Mouse (Mus musculus) embryonic stem cell, embryonic (primary cell): Measurements from ENCODE around the gene Smc6.

Source experiments
- CTCF ChIA-PET, 4 experiments: fragments of 300-600 bp in 2 of 4; fragments of 350-600 bp in 2 of 4; sonication (Branson Sonifier 250); formaldehyde crosslinking; loops; one replicate each; lab custom pipeline; 2022; ENCODE audit warnings: inconsistent platforms in 2 of 4; lab: Charles Lee
- POLR2A ChIA-PET, 4 experiments: fragments of 300-600 bp in 2 of 4; fragments of 350-600 bp in 2 of 4; sonication (Branson Sonifier 250); formaldehyde crosslinking; loops; one replicate each; lab custom pipeline; 2022; ENCODE audit warnings: antibody characterized with exemption in 4 of 4, inconsistent platforms in 1 of 4; lab: Charles Lee

The Smc6 gene

DNA sequence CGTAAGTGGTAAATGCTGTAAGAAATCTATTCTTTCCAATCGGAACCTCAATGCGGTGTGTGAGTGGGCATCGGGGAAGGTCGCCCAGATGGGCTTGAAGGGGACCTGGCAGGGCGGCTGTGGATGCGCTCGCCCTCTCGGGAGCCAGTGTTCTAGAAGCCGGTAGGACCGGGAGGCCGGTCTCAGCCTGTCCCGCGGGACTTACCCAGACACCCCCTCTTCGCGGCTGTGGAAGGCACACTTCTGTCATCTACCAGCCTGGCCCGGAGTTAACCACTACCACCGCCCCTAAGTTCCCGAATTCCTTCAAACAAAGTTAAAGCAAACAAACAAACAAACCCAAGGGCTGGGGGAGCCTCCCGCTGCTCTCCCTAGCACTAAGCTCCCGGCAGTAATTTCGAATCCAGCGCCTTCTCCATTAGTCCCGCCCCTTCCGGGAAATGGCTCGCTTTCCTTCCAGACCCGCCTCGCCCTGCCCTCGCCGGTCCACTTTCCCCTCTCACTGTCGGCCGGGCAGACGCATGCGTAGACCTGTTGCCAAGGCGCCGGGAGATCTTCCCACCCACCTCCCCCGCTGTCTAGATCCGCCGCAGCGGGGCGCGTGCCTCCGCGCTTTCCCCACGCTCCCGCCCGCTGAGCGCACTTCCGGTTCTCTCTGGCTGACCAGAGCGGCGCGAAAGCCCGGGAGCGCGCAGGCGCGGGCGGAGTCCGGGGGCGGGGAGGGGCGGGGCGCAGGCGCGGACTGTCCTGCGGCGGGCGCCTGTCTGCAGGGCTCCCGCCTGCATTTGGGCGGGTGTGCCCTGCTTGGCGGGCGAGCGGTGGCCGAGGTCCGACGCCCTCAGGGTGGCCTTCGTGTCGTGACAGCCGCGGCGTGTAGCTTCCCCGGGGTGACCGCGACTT is at the start of gene Smc6, which contains the start of gene Gen1:
TSS of gene Smc6 (plus strand) at position 505 of the 900 bp plus-strand sequence.
TSS of gene Gen1 (minus strand) at position 420 of the 900 bp plus-strand sequence.
- CTCF ChIA-PET, result interaction anchor here in 1 of 4 experiments (2.4 to 2.7 kb wide), 2 partner anchors 68 to 69 kb away, joined by 7 to 16 read pairs; no protein-coding TSS in a partner anchor
- POLR2A ChIA-PET, result interaction anchor here (0.6 to 4.3 kb wide), 36 partner anchors 9 to 1357 kb away, joined by 3 to 19 read pairs (median 4); partner anchors contain the start of gene Msgn1 (in 2 of the 4)

DNA sequence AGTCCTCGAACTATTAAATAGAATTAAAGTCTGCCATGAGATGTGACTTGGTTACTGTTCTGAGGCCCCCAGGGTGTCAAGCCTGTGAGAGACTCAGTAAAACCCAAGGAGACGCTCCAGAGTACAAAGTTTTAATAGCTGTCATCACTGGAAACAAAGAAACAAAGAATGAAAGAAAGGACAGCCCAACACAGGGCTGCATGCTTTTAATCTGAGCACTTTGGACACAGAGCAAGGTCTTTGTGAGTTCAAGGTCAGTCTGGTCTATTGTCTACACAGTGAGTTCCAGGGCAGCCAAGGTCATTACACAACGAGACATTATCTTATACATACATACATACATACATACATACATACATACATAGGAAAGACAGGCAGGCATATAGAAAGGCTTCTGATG is 49.2 kb upstream of the Smc6 start:
- ChIA-PET POLR2A (interaction anchor here in 2 of 4 experiments (1.0 to 1.8 kb wide), 4 partner anchors 17 to 67 kb away, joined by 3 to 5 read pairs (median 4); no protein-coding TSS in a partner anchor), CTCF (interaction anchor here in 2 of 4 experiments (0.6 to 2.7 kb wide), 3 partner anchors 20 to 209 kb away, joined by 3 to 10 read pairs (median 8); no protein-coding TSS in a partner anchor)

DNA sequence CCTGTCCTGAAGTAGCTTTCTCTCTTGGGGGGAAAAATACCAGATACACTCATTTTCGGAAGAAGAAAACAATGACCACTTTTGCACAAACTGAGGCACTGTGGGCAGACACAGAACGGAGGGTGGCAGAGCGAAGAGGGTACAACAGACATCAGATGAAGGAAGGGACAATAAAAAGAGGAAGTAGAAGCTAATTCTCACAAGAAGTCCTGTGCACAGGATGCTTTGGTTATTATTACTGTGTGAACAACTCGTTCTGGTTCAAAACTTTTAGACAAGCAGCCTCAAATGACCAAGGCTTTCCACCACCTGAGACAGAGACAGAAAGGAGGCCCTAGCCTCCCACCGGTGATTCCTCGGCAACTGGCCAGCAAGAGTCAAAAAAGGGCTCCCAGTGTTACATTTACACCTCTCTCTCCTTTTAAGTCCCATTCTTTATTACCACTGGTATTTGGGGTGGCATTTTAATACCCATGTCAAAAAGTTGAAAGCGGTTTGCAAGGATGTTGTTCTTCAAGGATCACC is 47.9 kb upstream of the Smc6 start:
- POLR2A ChIA-PET, result interaction anchor here in 2 of 4 experiments (1.3 to 1.8 kb wide), 4 partner anchors 9 to 68 kb away, joined by 3 to 5 read pairs (median 4); partner anchors contain the start of gene Msgn1 (in 1 of the 2)
- CTCF ChIA-PET, result interaction anchor here in 1 of 4 experiments (1.6 kb wide), 1 partner anchor 21 kb away, joined by 3 read pairs; no protein-coding TSS in a partner anchor

DNA sequence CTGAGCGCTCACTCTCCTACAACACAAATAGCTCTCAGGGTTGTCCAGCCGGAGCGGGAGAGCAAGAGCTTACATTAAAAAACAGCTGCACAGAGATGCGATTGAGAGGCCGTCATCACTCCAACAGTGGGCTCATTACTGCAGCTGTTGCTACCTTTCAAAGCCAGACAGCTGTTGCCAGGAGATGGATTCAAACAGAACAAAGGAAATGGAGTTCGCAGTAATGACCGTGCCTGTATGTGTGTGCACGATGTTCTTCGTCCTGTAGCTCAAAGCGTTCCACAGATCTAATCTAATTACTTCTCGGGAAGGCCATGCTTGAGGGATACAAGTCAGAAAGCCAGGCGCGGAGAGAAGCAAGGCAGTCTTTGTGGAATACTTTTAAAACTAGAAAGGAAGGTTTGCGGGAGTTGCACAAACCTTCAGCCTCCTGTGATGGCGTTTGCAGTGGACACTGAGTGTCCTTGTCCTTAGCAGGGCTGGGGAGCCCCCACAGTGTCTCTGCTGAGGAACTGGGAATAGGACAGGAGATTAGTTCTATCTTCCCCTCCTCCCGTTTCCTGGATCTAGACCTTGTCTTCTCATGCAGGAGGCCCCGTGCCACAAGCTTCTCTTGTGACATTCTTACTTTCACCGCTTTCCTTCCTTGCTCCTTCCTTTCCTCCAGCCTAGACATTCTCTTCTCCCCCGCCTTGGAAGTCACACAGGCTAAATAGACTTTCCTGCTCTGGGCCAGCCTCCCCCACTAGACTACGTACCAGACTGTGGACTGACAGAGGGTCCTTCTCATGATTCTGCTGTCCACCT is 44.0 kb upstream of the Smc6 start:
- ChIA-PET POLR2A (interaction anchor here in 3 of 4 experiments (0.8 to 1.7 kb wide), 10 partner anchors 11 to 36 kb away, joined by 3 to 9 read pairs (median 4); partner anchors contain the start of gene Msgn1 (in 2 of the 3)), CTCF (interaction anchor here in 3 of 4 experiments (0.6 to 1.6 kb wide), 5 partner anchors 13 to 467 kb away, joined by 3 to 8 read pairs (median 4); partner anchors contain the start of gene Msgn1 (in 1 of the 3))

DNA sequence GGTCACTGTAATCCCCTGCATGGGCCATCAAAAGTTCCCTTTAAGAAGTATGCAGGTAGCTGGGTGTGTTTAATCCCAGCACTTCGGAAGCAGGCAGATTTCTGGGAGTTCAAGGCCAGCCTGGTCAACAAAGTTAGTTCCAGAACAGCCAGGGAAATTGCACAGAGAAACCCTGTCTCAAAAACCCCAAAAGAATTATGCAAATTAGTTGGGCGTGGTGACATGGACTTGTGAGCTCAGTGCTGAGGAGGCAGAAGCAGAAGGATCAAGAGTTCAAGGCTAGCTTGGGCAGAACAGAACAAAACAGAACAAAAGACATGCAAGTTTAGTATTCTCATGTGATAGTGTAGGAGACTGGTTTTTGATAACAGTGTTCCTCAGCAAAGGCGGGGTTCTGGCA is 43.1 kb upstream of the Smc6 start:
- ChIA-PET CTCF (interaction anchor here in 2 of 4 experiments (0.9 to 1.0 kb wide), 3 partner anchors 24 to 26 kb away, joined by 3 to 4 read pairs (median 4); no protein-coding TSS in a partner anchor), POLR2A (interaction anchor here in 3 of 4 experiments (0.6 to 2.1 kb wide), 16 partner anchors 10 to 955 kb away, joined by 3 to 9 read pairs (median 4); partner anchors contain the start of genes Gen1 (in 2 of the 3) and Smc6 (in 2 of the 3))

DNA sequence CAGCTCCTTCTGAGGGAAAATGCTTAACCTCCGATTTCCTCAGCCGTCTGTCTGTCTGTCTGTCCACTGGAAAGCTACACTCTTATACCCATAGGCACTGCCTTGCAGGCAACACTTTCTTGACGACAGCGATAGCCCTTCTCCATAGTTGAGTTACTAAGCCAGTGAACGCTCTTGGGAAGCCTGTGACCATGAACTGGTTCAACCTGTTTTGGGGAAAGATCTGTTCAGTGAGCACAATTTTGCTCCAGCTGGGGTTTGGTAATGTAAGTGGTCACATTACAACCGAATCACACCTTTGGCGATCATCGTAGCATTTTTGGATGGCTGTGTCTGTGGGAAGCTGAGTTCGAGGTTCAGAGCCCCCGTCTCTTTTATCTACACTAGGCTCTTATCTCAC is 42.6 kb upstream of the Smc6 start:
- ChIA-PET CTCF (interaction anchor here in 2 of 4 experiments (0.9 to 1.0 kb wide), 2 partner anchors 27 kb away, joined by 4 read pairs; no protein-coding TSS in a partner anchor), POLR2A (interaction anchor here in 2 of 4 experiments (0.7 to 2.1 kb wide), 12 partner anchors 9 to 954 kb away, joined by 3 to 9 read pairs (median 4); partner anchors contain the start of genes Gen1 (in 2 of the 2) and Smc6 (in 2 of the 2))

DNA sequence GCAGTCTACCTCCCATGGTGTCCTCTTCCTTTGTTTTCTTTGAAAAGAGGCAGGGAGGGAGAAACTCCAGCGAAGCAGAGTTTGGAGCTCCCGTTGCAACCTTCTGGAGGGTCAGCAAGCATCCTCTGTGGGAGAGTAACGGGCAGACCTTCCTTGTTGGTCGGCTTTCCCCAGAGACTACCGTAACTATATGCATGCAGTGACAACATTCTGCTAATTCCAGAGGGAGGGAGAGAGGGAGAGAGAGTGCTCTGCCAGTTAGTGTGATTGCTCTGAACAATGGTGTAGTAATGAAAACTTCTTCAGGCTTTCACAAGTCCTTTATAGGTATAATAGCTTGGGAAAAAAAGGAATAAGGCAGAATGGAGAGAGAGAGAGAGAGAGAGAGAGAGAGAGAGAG is 41.0 kb upstream of the Smc6 start:
- ChIA-PET POLR2A (interaction anchor here in 3 of 4 experiments (0.6 to 2.5 kb wide), 8 partner anchors 9 to 983 kb away, joined by 3 to 9 read pairs (median 4); partner anchors contain the start of gene Msgn1 (in 1 of the 3)), CTCF (no interaction called here)

DNA sequence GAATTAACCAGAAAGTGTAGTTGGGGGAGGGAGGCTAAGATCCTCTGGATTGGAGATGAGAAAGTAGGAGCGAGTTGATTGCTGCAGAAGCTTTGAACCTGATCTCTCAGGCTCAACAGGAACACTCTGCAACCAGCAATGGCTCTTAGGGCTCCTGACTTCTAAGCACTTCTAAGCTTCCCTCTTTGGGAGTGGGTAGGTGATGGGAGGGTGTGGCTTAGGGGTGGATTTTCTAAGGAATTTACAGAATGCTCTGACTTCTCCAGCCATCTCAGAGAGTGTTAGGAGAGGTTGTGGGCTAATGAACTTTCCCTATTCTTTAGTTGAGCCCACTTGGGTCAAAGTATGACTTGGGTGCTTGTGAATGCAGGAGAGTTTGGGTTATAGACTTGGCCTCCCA is 39.6 kb upstream of the Smc6 start:
- POLR2A ChIA-PET, result interaction anchor here in 2 of 4 experiments (0.6 to 2.5 kb wide), 8 partner anchors 17 to 41 kb away, joined by 3 to 9 read pairs (median 3); partner anchors contain the start of genes Gen1 (in 1 of the 2), Msgn1 (in 1 of the 2) and Smc6 (in 1 of the 2)

DNA sequence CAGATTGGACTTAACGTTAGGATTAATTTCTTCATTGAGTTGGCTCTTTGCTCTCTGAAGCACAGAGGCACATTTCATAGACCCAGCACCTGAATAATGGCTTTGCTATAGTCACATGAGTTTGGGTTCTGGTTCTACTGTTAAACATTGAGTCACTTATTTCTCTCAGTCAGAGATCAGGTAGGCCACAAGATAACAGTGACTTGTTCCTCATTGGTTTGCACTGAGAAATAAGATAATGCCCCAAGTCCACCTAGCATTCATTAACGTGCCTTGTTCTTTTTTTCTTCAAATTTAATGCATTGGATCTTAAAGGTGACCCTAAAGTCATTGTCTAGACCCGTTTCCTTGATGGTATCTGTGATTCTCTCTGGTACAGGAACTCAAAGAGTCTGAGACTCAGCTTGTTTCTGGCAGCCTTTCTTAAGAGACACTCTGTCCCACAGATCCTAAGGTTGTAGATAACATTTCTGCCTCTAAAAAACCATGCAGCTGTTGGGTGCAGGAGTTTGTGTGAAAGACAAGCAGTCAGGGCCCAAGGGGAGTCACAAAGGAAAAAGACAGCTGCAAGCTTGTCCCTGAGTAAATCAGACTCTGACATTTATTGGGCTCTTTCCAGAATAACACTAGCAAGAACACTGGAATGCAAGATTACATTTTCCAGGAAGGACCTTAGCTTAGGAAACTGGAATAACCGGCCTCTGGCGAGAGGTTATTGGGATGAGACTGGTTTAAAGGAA is 39.0 kb upstream of the Smc6 start:
- CTCF ChIA-PET, result interaction anchor here in 2 of 4 experiments (0.8 to 1.0 kb wide), 2 partner anchors 30 kb away, joined by 3 read pairs; no protein-coding TSS in a partner anchor
- POLR2A ChIA-PET, result interaction anchor here in 1 of 4 experiments (0.6 to 2.5 kb wide), 4 partner anchors 17 to 30 kb away, joined by 3 to 9 read pairs (median 4); partner anchors contain the start of gene Msgn1

More for the DNA sequence above, 39.6 kb upstream of the Smc6 start:
- CTCF ChIA-PET, result interaction anchor here in 3 of 4 experiments (0.7 to 1.0 kb wide), 3 partner anchors 30 kb away, joined by 3 read pairs; no protein-coding TSS in a partner anchor

DNA sequence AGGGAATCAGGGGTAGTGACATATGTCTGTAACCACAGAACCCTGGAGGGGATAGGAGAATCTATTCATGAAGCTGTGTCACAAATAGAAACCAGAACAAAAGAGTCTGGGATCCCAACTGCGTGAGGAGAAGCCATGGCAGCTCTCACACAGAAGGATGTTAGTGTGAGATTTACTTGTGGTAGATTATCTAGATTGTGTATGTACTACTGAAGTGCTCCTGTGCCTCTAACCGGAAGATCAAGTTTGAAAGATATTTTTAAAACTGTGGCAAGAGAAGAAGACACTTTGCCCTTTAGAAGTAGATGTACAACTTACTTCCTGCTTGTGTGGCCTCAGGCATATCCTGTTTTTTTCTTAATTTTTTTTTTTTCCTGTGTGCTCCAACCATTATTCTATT is 35.4 kb upstream of the Smc6 start:
- ChIA-PET POLR2A (interaction anchor here in 2 of 4 experiments (0.6 to 1.4 kb wide), 2 partner anchors 25 to 37 kb away, joined by 3 read pairs; no protein-coding TSS in a partner anchor), CTCF (interaction anchor here in 2 of 4 experiments (0.5 to 1.7 kb wide), 2 partner anchors 34 to 207 kb away, joined by 3 to 5 read pairs; no protein-coding TSS in a partner anchor)

DNA sequence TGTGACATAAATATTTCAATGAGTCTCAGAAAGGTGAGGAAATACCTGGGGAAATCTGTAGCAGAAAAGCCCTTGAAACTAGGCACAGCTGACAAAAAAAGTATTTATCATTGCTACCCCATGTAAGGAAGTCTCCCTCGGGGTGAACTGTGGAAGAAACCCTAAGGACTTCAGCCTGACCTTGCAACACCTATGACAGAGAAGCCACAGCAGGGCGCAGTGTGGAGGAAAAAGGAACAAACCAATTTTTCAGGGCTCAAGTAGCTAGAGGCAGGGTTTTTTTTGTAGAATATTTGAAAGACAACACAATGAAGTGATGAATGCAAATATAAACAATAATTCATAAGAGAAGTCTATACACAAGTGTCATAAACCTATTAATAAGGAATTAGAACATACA is 29.7 kb upstream of the Smc6 start:
- ChIA-PET CTCF (interaction anchor here in 1 of 4 experiments (0.6 kb wide), 1 partner anchor 29 kb away, joined by 3 read pairs; no protein-coding TSS in a partner anchor), POLR2A (interaction anchor here in 1 of 4 experiments (1.0 to 1.1 kb wide), 2 partner anchors 14 to 28 kb away, joined by 3 read pairs; no protein-coding TSS in a partner anchor)

DNA sequence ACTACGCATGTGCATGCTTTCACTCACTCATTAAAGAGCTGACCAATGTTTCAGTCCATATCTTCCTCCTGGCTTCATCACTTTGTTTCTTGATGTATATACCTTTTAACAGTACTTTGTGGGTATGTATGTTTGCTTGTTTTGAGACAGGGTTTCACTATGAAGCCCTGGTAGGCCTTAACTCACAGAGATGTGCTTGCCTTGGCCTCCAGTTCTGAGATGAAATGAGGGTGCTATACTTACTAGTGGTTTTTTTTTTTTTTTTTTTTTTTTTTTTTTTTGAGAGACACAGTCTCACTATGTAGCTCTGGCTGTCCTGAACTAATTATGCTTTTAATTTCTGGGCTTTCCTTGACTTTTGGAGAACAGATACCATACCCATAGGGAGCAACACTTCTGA is 18.2 kb upstream of the Smc6 start:
- CTCF ChIA-PET, result interaction anchor here in 1 of 4 experiments (0.7 kb wide), 1 partner anchor 9 kb away, joined by 7 read pairs; no protein-coding TSS in a partner anchor
- POLR2A ChIA-PET, result interaction anchor here in 1 of 4 experiments (0.6 to 1.6 kb wide), 4 partner anchors 23 to 208 kb away, joined by 3 to 4 read pairs (median 3); no protein-coding TSS in a partner anchor

DNA sequence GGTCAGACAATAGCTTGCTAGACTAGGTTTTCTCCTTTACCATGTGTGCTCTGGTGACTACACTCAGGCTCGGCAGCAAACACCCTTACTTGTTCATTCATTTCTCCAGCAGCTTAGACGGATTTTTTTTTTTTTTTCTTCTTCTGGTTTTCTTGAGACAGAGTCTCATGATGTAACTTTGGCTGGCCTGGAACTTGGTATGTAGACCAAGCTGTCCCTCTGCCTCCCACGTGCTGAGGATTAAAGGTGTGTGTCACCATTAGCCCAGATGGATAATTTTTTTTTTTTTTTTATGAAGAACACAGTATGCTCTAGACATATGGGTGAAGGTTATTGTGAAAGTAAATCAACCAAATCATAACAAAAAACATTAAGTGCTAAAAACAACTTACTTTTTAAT is 15.4 kb upstream of the Smc6 start:
- ChIA-PET CTCF (no interaction called here), POLR2A (interaction anchor here in 2 of 4 experiments (0.7 to 3.4 kb wide), 3 partner anchors 15 to 227 kb away, joined by 3 to 14 read pairs (median 12); partner anchors contain the start of genes Gen1 (in 2 of the 2) and Smc6 (in 2 of the 2))

DNA sequence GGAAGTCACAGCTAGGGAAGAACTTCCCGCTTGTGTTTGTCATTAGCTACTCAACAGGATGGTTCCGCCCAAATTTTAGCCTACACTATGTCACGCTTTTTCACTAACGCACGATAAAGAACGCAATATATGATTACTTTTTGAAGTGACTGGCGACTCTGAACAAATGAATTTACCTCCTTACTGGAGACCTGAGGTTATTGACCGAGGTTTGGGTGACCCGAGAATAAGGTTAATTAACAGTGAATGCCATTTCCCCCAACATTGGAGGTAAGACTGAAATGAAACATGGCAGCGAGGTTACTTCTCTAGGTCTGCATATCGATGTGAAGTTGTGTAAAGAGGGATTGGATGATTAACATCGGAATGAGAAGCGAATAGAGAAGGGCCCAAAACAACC is 791 bp upstream of the Smc6 start:
- ChIA-PET POLR2A (interaction anchor here in 3 of 4 experiments (0.6 to 4.3 kb wide), 19 partner anchors 11 to 1135 kb away, joined by 3 to 19 read pairs (median 5); partner anchors contain the start of gene Msgn1 (in 1 of the 3)), CTCF (interaction anchor here in 2 of 4 experiments (0.5 to 2.4 kb wide), 3 partner anchors 29 to 69 kb away, joined by 3 to 7 read pairs (median 3); no protein-coding TSS in a partner anchor)

DNA sequence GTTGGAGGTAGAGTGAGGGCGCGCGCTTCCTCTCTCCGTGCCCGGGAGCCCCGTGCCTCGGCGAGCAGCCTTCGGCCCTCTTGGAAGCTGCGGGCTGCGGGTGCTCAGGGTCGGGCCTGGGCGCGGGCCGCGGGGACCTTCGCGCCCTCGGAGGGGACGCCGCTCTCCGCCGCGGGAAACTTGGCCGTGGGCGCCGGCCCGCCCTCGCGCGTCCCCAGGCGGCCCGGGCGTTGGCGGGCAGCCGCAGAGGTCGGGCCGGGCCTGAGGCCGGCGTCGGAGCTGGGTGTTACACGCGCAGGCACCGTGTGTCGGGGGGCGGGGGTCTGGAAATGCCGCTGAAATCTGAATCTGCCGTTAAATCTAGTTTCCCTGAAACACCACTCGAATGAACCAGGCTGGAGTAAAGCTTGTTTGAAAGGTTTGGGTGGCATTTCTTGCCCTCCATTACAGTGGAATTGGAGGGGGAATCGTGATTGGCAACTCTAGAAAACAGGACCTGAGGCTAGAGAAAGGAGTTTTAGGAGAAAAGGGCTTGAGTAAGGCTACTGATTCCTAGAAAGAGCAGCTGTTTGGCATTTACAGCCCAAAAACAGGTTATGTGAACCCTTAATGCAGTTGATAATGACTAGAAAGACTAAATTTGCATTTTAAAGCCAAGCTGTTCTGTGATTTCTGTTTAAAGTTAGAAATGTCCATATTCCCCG is 748 bp downstream of the Smc6 start:
- CTCF ChIA-PET, result interaction anchor here (0.7 to 2.7 kb wide), 7 partner anchors 70 to 1315 kb away, joined by 3 to 16 read pairs (median 5); no protein-coding TSS in a partner anchor
- POLR2A ChIA-PET, result interaction anchor here (0.6 to 4.3 kb wide), 37 partner anchors 7 to 1357 kb away, joined by 3 to 19 read pairs (median 4); partner anchors contain the start of gene Msgn1 (in 2 of the 4)
